Mouse (Mus musculus): ENCODE measurements around the gene Rcn3.
"Not testable (repeated sequence)": the region's sequence is repeated elsewhere in the genome, so short reads cannot be mapped to it uniquely, and the experiment has no call there.

Rcn3 gene

GRCm38 (mm10) chr7:45124224-45125143, 32.5 kb upstream of the Rcn3 start, which contains the start of gene Rps11:
Gene Rps11 (minus strand): TSS chr7:45124439.
- DNase-seq (ENCODE audit: low spot score): peak; percentile 99

- DNase-seq (ENCODE audit: low spot score): no peak
Observed at GRCm38 (mm10) chr7:45123186-45123570, 31.2 kb upstream of the Rcn3 start.

- no peak for DNase-seq (ENCODE audit: low spot score)
Observed at GRCm38 (mm10) chr7:45122561-45123185, 30.7 kb upstream of the Rcn3 start.

GRCm38 (mm10) chr7:45121966-45122365, 29.9 kb upstream of the Rcn3 start:
- no peak for DNase-seq (ENCODE audit: low spot score)

GRCm38 (mm10) chr7:45121404-45121803, 29.4 kb upstream of the Rcn3 start:
- no peak for DNase-seq (ENCODE audit: low spot score)

DNA sequence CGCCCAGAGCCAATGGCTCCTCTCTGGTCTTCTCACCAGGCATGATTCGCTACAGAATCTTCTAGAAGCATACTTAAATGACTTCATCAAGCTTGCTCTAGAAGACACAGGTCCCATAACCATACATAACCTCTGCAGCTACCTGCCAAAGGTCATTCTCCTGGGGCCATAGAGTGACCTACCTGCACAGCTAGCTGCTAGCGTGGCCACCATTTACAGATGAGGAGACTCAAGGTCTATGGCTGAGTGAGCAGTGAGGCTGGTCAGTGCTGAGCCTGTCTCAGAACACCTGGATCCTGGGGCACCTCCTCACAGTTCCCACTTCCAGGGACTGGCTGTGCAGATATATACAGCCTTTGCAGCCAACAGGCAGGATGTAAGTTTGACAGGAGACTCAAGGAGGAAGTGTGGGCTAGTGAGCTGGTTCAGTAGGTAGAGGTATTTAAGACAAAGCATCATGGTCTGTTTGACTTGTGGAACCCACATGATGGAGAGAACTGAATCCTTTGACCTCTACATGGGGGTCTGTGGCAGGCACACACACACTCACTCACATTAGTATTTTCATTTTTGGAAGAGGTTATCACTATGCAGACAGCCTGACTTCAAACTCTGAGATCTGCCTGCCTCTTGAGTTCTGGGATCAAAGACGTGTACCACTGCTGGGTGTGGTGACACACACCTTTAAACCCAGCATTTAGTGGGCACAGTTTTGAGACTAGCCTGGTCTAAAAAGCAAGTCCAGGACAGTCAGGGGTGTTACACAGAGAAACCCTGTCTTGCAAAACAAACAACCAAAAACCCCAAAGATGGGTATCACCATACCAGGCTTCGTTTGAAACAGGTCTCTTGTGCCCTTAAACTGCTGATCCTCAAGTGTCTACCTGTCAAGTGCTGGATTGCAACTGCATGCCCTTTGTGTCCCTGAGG, 28.0 kb upstream of the Rcn3 start:
- DNase-seq (ENCODE audit: low spot score): no peak

DNA sequence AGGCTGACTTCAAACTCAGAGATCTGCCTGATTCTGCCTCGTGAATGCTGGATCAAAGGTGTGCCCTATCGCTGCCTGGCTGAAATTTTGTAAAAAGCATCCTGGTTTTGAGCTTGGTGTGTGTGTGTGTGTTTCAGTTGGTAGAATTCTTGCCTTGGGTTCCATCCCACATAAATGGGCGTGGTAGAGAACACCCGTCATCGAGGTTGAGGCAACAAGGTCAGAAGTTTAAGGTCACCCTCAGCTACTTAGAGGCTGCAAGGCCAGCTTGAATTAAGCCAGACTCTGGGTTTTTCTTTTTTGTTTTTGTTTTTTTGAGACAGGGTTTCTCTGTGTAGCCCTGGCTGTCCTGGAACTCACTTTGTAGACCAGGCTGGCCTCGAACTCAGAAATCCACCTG, 26.3 kb upstream of the Rcn3 start:
- DNase-seq (ENCODE audit: low spot score): no peak

DNA sequence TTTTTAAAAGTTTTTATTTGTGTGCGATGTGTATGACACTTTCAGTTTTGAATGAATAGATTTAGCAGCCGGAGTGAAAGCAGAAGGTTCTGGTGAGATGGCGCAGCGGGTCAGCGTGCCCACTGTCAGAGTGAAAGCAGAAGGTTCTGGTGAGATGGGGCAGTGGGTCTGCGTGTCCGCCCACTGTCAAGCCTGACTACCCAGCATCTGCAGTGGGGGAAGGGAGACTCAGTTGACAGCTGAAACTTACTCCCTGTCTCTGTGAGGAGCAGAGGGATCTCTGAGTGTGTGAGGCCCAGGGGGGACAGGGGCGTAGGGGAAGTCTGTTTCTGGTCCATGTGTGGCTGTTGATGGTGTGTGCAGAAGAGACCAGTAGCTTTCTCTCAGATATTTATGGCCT, 25.5 kb upstream of the Rcn3 start:
- DNase-seq (ENCODE audit: low spot score): no peak

GRCm38 (mm10) chr7:45113476-45113875, 21.5 kb upstream of the Rcn3 start:
- no peak for DNase-seq (ENCODE audit: low spot score)

DNA sequence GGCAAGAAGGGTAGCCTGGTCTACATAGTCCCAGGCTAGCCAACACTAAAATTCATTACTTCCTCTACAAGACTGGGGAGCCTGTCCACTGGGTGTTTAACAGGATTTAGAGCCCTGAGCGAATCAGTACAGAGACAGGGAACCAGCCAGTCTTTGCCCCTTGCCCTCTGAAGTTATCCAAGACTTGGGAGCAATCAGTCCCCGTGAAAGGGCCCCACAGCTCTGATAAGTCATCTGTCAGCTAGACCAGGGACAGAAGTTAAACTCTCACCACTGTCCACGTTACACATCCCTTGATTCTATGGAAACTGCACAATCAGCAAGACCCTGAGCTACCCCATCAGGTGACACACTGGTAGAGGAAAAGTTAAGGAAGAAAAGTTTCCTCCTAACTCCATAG, 20.5 kb upstream of the Rcn3 start:
- no peak for DNase-seq (ENCODE audit: low spot score)

- no peak for DNase-seq (ENCODE audit: low spot score)
Observed at GRCm38 (mm10) chr7:45111940-45112339, 19.9 kb upstream of the Rcn3 start.

DNA sequence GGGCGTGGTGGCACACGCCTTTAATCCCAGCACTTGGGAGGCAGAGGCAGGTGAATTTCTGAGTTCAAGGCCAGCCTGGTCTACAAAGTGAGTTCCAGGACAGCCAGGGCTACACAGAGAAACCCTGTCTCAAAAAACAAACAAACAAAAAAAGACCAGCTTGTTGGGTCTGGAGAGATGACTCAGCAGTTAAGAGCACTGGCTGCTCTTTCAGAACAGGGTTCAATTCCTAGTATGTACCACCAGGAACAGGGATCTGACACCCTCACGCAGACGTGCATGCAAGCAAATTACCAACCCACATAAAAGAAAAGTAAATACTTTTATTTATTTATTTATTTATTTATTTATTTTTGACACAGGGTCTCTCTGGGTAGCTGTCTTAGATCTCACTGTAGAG, 18.1 kb upstream of the Rcn3 start:
- DNase-seq (ENCODE audit: low spot score): not testable (repeated sequence)

- no peak for DNase-seq (ENCODE audit: low spot score)
Observed at GRCm38 (mm10) chr7:45107052-45107645, 15.1 kb upstream of the Rcn3 start.

DNA sequence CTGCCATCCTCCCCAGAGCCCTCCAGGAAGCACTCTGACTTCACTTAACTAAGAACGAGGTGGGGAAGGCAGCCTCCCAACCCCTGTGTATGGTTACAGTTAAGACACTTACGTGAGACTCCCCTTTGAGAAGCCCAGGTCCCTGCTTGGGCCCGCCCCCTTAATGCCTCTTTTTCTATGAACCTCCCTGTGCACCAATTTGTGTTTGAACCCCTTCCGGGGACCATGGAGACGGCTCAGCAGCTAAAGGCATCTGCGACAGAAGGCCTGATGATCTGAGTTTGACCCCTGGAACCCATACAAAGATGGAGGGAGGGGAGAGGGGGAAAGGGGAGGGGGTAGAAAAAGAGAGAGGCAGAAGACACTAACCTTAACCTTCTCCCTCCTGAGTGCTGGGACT, 14.4 kb upstream of the Rcn3 start:
- DNase-seq (ENCODE audit: low spot score): no peak

DNA sequence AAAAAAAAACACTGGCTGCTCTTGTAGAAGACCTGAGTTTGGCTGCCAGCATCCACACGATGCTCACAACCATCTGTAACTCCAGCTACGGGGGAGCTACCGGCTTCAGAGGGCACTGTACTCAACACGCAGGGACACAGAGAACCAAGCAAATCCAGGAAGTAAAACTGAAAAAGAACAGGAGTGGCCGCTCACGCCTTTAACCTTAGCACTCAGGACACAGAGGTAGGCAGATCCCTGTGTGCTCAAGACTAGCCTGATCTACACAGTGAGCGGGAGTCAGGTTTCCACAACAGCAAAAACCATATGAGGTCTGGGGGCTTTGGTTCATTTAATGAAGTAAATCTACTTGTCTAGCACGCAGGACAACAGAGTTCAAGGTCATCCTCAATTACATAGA, 13.5 kb upstream of the Rcn3 start:
- no peak for DNase-seq (ENCODE audit: low spot score)

DNA sequence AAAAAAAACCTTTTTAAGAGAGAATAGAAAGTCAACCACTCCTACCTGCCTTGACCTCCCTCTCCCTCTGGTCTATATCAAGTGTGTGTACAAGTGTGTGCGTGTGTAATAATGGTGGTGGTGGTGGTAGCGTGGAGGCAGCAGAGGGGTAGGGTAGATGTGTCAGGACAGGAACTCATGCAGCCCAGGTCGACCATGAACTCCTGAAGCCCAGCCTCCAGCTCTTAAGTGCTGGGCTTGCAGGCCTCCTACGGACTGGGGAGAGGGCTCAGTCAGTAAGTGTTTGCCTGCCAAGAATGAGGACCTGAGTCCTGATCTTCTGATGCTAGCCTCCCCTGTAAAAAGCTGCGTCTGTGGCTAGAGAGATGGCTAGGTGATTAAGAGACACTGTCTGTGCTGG, 12.9 kb upstream of the Rcn3 start:
- no peak for DNase-seq (ENCODE audit: low spot score)

- DNase-seq (ENCODE audit: low spot score): peak; percentile 99
Observed at GRCm38 (mm10) chr7:45103652-45104180, 11.7 kb upstream of the Rcn3 start, which contains the start of gene Fcgrt. Gene Fcgrt (minus strand): TSS chr7:45103851.

- no peak for DNase-seq (ENCODE audit: low spot score)
Observed at GRCm38 (mm10) chr7:45102940-45103585, 11.0 kb upstream of the Rcn3 start.

DNA sequence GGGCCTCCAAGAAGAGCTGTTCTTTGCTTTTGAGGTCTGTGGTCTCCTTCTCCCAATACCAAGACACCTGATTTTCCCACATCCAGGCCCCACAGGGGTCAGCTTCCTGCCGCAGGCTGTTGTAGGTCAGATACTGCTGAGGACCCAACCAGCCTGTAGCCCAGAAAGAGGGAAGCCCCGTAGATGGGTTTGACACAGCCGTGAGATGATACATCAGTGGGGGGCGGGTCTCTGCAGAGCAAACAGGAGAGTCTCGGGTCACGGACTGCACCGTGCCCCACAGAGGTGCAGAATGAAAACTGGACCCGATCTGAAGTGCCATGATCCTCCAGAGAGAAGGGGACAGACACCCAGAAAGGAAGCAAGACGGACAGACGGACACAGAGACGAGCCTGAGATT, 10.4 kb upstream of the Rcn3 start:
- DNase-seq (ENCODE audit: low spot score): no peak

- peak; percentile 58 for DNase-seq (ENCODE audit: low spot score)
Observed at GRCm38 (mm10) chr7:45100046-45100445, 8.0 kb upstream of the Rcn3 start.

Data from adipocyte (in vitro differentiated cells).